Mouse (Mus musculus) intestine, postnatal 0 days (tissue): ENCODE measurements at regions not wholly inside any gene's neighbourhood (a gene's known extent, or its start where the extent isn't known, plus 50 kb on each side); places are given as distances from the start of the nearest gene placed in this dataset.

Experiments
- ATAC-seq: fragments of 200-750 bp; cut with Nextera tagmentation; 2 replicates; pipeline ENCODE4 v1.8.0; 2017; ENCODE audit warnings: mild to moderate bottlenecking, moderate TSS enrichment, moderate library complexity
- H3K27ac ChIP-seq: fragments of 300-500 bp; sonication (generic); 2 replicates; pipeline ENCODE4 v1.5.1; 2014; ENCODE audit warnings: mild to moderate bottlenecking, low read depth, low read length, moderate library complexity
- H3K27me3 ChIP-seq: fragments of 300-500 bp; sonication (generic); replicated peaks from 2 replicates; pipeline ENCODE4 v1.6.1; 2014; ENCODE audit warnings: low read length, mixed read lengths; ENCODE audit not compliant: control insufficient read depth, insufficient read depth
- H3K36me3 ChIP-seq: fragments of 300-500 bp; sonication (generic); 2 replicates; pipeline ENCODE4 v1.6.1; 2014; ENCODE audit warnings: mild to moderate bottlenecking, moderate library complexity; ENCODE audit not compliant: control insufficient read depth, insufficient read depth
- H3K4me1 ChIP-seq: fragments of 300-500 bp; sonication (generic); replicated peaks from 2 replicates; pipeline ENCODE4 v1.6.1; 2014; ENCODE audit warnings: antibody characterized with exemption, low read length, mixed read lengths; ENCODE audit not compliant: control insufficient read depth, insufficient read depth
- H3K4me2 ChIP-seq: fragments of 300-500 bp; sonication (generic); replicated peaks from 2 replicates; pipeline ENCODE4 v1.6.1; 2014; ENCODE audit warnings: low read depth, mild to moderate bottlenecking, moderate library complexity
- H3K4me3 ChIP-seq: fragments of 300-500 bp; sonication (generic); 2 replicates; pipeline ENCODE4 v1.5.1; 2014; ENCODE audit warnings: low read depth, low read length
- H3K9ac ChIP-seq: fragments of 300-500 bp; sonication (generic); 2 replicates; pipeline ENCODE4 v1.6.1; 2014; ENCODE audit warnings: mild to moderate bottlenecking, low read depth, low read length
- H3K9me3 ChIP-seq: fragments of 300-500 bp; sonication (generic); 2 replicates; pipeline ENCODE4 v1.6.1; 2016; ENCODE audit warnings: mixed run types; ENCODE audit not compliant: control insufficient read depth
- CTCF ChIP-seq: sonication (generic); IDR thresholded peaks from 2 replicates; pipeline ENCODE4 v1.5.1; 2016; ENCODE audit warnings: low read depth, mild to moderate bottlenecking, control low read depth, antibody characterized with exemption, moderate library complexity
- WGBS: fragments of 180-500 bp; shearing (Covaris S2); extraction: QIAGEN DNeasy Blood & Tissue Kit; methylation state at CpG from one replicate; pipeline ENCODE4 v1.1.7; 2014; 5-methylcytosine and 5-hydroxymethylcytosine counted together

- no peak for TF ChIP-seq CTCF
These were observed 340.6 kb upstream of the Myt1l start for GRCm38 (mm10) chr12:29187619-29188018.

GRCm38 (mm10) chr12:29192391-29192790 lies 335.8 kb upstream of the Myt1l start:
- no peaks in the 10 kb centered on the region for H3K4me1 ChIP-seq
- H3K27me3 ChIP-seq, result no peaks in the 10 kb centered on the region
- no peaks in the 10 kb centered on the region for H3K9me3 ChIP-seq
- H3K4me2 ChIP-seq, result no peak overlapping the region
- no peak overlapping the region for H3K9ac ChIP-seq
- WGBS, result 85% methylated on average over 3 of the region's 3 CpGs
- no peak for ATAC-seq
- no peak overlapping the region for H3K27ac ChIP-seq
- no peak for TF ChIP-seq CTCF
- H3K36me3 ChIP-seq, result no peaks in the 10 kb centered on the region
- H3K4me3 ChIP-seq, result no peak overlapping the region

More at GRCm38 (mm10) chr12:29187619-29188018, 340.6 kb upstream of the Myt1l start:
- H3K9me3 ChIP-seq, result no peaks in the 10 kb centered on the region
- no peak overlapping the region for H3K9ac ChIP-seq
- no peak overlapping the region for H3K27ac ChIP-seq
- no peaks in the 10 kb centered on the region for H3K27me3 ChIP-seq
- H3K4me1 ChIP-seq, result no peaks in the 10 kb centered on the region
- no peak overlapping the region for H3K4me3 ChIP-seq
- no peak for ATAC-seq
- 67% methylated on average over 4 of the region's 4 CpGs for WGBS
- no peak overlapping the region for H3K4me2 ChIP-seq
- no peaks in the 10 kb centered on the region for H3K36me3 ChIP-seq

- no peak for TF ChIP-seq CTCF
- 69% methylated on average over 3 of the region's 3 CpGs for WGBS
These were observed 316.2 kb upstream of the Myt1l start for GRCm38 (mm10) chr12:29211946-29212345.

GRCm38 (mm10) chr12:29213625-29214024 lies 314.6 kb upstream of the Myt1l start:
- Histone ChIP-seq H3K4me2 (no peak overlapping the region), H3K9me3 (no peaks in the 10 kb centered on the region), H3K9ac (no peak overlapping the region), H3K4me1 (no peaks in the 10 kb centered on the region), H3K27me3 (no peaks in the 10 kb centered on the region), H3K4me3 (no peak overlapping the region), H3K27ac (no peak overlapping the region), H3K36me3 (no peaks in the 10 kb centered on the region)
- WGBS, result 86% methylated on average over 1 of the region's 1 CpGs
- no peak for TF ChIP-seq CTCF
- ATAC-seq, result no peak

More at GRCm38 (mm10) chr12:29211946-29212345, 316.2 kb upstream of the Myt1l start:
- no peak overlapping the region for H3K9ac ChIP-seq
- no peak overlapping the region for H3K4me2 ChIP-seq
- no peak overlapping the region for H3K27ac ChIP-seq
- H3K36me3 ChIP-seq, result no peaks in the 10 kb centered on the region
- no peaks in the 10 kb centered on the region for H3K27me3 ChIP-seq
- no peaks in the 10 kb centered on the region for H3K9me3 ChIP-seq
- H3K4me3 ChIP-seq, result no peak overlapping the region
- no peak for ATAC-seq
- H3K4me1 ChIP-seq, result no peaks in the 10 kb centered on the region

GRCm38 (mm10) chr12:29222099-29222498 lies 306.1 kb upstream of the Myt1l start:
- H3K4me3 ChIP-seq, result no peak overlapping the region
- H3K36me3 ChIP-seq, result no peaks in the 10 kb centered on the region
- WGBS, result 83% methylated on average over 6 of the region's 6 CpGs
- H3K9me3 ChIP-seq, result no peaks in the 10 kb centered on the region
- TF ChIP-seq CTCF, result no peak
- no peaks in the 10 kb centered on the region for H3K27me3 ChIP-seq
- no peak overlapping the region for H3K9ac ChIP-seq
- H3K27ac ChIP-seq, result no peak overlapping the region
- no peak for ATAC-seq
- H3K4me1 ChIP-seq, result no peaks in the 10 kb centered on the region
- H3K4me2 ChIP-seq, result no peak overlapping the region

- no peaks in the 10 kb centered on the region for H3K36me3 ChIP-seq
- no peak for ATAC-seq
- no peak for TF ChIP-seq CTCF
- H3K4me2 ChIP-seq, result no peak overlapping the region
- no peak overlapping the region for H3K27ac ChIP-seq
- no peaks in the 10 kb centered on the region for H3K27me3 ChIP-seq
- 54% methylated on average over 1 of the region's 1 CpGs for WGBS
- H3K4me3 ChIP-seq, result no peak overlapping the region
- H3K9me3 ChIP-seq, result no peaks in the 10 kb centered on the region
- no peaks in the 10 kb centered on the region for H3K4me1 ChIP-seq
- no peak overlapping the region for H3K9ac ChIP-seq
These were observed 302.2 kb upstream of the Myt1l start for GRCm38 (mm10) chr12:29226001-29226400.
